Mouse (Mus musculus) left cerebral cortex, adult 18-20 months (tissue): Measurements from ENCODE around the gene Olfr447. TPM values are rescaled to one million over a fixed set of nuclear protein-coding genes. Genes with fewer than 3 reads are reported as not detected.
A peak's percentile ranks its signal among the peaks of the same experiment; 100 is the strongest.

ENCODE experiments used
- DNase-seq, 2 experiments: peaks; one replicate each; pipeline ENCODE4 v3.0.0; 2021 to 2022; ENCODE audit warnings: low spot score in 2 of 2, mixed read lengths in 1 of 2
- long read RNA-seq, 2 experiments: library from polyadenylated mRNA; stranded (forward); transcript quantifications; one replicate each; pipeline ENCODE4 v2.0.0; 2021
- total RNA-seq, 2 experiments: library from RNA; stranded (reverse); gene quantifications; 2 replicates each; pipeline ENCODE4 v1.2.3; 2021

Gene Olfr447
- total RNA-seq, result not detected
- long read RNA-seq, experiment 1, result 0 reads
- long read RNA-seq, experiment 2, result 0 reads

DNA sequence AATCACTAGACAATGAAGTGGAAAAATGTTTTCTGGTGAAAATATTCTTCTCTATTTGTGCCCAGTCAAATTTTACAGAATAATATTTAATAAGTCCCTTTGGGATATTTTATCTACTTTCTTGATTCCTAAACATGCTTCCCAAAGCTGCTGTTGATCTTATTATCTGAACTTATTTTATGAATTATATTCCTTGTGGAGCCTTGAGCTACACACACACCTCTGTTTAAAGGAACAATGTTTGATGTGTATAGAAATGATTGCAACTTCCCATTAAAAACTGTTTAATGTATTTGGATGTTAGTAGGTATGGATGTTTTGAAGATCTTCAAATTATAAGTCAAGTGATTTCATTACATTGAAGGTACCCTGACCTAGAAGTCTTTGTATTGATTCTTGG is at the start of gene Olfr447:
Olfr447 (plus strand) TSS at position 301 of the 400 bp plus-strand sequence.
- DNase-seq, result no peak

DNA sequence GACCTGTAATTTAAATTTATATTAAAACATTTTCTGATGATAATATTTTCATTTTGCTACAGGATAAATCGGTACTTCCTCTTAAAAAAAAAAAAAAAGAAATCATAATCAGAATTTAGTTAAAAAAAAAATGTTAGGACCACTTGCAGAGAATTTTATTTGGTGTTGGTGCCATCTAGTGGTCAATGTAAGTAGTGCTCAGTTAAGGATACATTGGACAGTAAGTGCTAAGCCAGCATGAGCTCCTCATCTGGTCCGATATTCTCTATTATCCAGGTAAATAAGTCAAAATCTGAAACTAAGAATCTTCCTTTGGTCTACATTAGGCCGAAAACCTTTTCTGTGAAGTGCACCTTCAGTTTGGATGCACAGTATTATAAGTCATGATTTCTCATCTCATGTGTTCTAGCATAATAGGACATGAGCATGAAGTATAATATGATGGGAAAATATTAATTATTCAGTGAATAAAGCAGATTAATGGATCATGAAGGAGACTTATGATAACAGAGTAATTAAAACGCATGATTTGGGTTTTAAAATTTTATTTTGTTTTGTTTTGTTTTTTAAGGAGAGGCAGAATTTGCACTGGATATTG is 48.4 kb upstream of the Olfr447 start:
- peak; percentile 34 to 63 for DNase-seq

DNA sequence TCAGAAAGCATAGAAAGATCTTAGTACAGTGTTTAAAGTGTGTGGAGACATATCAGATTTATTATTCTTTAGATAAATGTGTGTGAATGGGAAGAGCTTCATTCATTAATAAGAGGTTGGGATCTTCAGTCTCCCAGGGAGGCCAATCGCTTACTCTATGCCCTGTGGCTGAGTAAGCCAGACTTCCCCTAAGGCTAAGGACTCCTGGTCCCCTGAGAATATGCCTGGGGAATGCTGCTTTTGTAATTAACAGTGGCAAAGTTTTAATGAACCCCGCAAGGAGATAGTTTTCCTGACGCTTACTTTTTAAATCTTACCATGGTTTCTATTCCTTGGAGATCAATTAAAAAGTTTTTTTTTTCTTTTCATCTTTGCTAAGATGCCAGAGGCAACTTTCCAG is 39.0 kb upstream of the Olfr447 start:
- no peak for DNase-seq

DNA sequence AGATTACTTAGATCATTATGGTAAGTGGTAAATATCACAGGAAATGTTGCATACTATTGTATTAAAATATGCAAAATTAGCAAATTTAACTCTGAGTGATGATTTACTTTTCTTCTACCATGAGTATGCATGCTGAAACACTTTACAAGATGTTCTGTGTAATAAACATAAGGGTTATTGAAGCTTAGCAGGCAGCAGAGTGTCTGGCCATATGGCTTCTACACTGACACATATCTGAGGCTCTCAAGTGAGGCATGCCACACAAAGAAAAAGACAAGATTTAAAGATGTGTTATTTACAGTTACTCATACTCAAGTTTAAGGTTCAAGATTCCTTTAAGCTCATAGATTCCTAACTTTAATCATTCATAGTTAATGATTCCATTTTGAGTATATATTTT is 32.4 kb upstream of the Olfr447 start:
- DNase-seq, result no peak

DNA sequence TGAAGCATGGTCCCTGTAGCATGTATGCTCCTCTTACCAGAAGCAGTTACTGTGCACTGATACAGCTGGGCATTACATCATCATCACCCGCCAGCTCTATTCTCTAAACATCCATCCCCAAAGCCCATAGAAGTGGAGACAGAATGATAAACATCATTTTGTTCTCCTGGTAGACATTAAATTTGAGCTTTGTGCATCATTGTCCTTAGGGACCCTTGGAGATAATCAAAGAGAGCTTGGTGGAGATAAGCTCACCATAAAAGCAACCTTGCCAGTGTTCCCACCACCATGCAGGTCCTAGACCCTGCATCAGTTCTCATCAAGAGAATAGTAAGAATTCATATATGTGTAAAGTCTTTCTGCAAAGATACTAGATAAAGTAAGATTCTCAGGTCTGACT is 18.5 kb upstream of the Olfr447 start, which contains the start of gene Olfr448:
Olfr448 (plus strand) TSS at position 301 of the 400 bp plus-strand sequence.
- no peak for DNase-seq

DNA sequence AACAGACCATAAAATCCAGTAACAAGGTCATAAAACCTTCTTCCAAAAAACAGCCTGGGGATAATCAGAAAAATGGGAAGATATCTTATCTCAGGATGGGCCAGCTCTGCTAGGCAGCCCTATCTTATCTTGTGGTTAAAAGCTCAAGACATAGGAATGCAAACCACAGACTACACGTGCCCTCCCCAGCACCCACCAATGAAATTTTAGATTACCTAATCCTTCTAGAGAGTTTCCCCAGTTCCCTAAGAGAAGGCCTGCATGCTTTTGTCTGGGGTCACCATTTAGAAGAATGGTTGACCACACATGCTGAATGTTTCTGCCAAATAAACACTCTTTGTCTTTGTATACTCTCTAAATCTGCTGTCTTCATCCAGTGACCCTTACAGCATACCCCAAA is 8.3 kb upstream of the Olfr447 start:
- DNase-seq, result no peak

DNA sequence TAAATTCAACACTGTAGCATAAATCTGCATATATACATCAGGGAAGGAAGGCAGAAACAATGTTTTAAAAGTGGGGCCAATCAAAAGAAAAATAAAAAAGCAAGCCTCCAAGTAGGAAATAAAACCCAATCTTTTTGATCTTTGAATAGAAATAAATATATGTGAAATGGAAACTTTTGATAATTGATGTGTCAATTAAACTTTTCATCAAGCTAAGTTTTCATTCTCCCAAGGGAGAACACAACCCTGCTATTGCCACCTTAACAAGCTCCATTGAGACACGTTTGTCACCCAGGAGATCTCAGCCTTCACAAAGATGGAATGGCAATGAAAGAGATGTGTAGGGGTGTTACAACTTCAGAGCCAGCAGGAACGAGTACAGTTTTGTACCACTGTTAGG is 12.4 kb downstream of the Olfr447 start, which contains the start of gene Olfr446:
Olfr446 (plus strand) TSS at position 301 of the 400 bp plus-strand sequence.
- no peak for DNase-seq

DNA sequence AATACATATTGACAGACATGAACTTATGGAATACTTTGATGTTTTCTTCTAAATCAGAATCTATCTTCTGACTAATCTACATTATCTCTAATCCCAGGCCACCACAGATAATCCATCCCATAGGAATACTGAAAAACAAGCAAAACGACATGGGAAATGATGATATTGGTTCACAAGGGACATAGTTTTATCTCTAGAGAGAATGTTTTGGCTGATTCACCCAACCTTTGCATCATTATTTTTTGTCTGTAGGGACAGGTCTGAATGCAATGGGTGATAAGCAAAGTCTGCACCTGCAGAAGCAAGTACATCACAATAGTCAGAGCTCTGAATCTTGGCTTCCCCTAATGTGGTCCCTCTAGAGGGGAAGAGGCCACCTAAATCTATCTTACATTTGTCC is 40.1 kb downstream of the Olfr447 start, which contains the start of gene Olfr444:
Olfr444 (plus strand) TSS at position 301 of the 400 bp plus-strand sequence.
- DNase-seq, result no peak

Other genes starting within 250 kb of the Olfr447 start
- gene Tcaf1, start 198.8 kb upstream of the Olfr447 start, total RNA-seq, result 100 to 1,000 TPM; 234 TPM
- not detected for gene Olfr453, start 169.5 kb upstream of the Olfr447 start, total RNA-seq
- not detected for gene Olfr38, start 152.5 kb upstream of the Olfr447 start, total RNA-seq
- not detected for gene Olfr452, start 123.8 kb upstream of the Olfr447 start, total RNA-seq
- gene Olfr450, start 96.9 kb upstream of the Olfr447 start, total RNA-seq, result not detected
- gene Olfr449, start 74.5 kb upstream of the Olfr447 start, total RNA-seq, result not detected
- gene Olfr448, start 18.4 kb upstream of the Olfr447 start, total RNA-seq, result not detected
- not detected for gene Olfr446, start 12.5 kb downstream of the Olfr447 start, total RNA-seq
- gene Olfr444, start 40.2 kb downstream of the Olfr447 start, total RNA-seq, result not detected
- gene Olfr441, start 197.5 kb downstream of the Olfr447 start, total RNA-seq, result not detected
- not detected for gene Olfr237-ps1, start 237.7 kb downstream of the Olfr447 start, total RNA-seq